Mouse (Mus musculus) bone marrow, adult 2 months (tissue): Measurements from ENCODE around the gene Bcl2l10. TPM values are rescaled to one million over a fixed set of nuclear protein-coding genes. Genes with fewer than 3 reads are reported as not detected.

Source experiments
- H3K27ac ChIP-seq: fragments of 200-500 bp; 2 replicates; pipeline ENCODE4 v1.5.1; 2012; ENCODE audit warnings: low read depth, mild to moderate bottlenecking, control low read depth, inconsistent platforms, low read length; ENCODE audit not compliant: control insufficient read depth, poor library complexity, insufficient read depth
- H3K4me1 ChIP-seq: fragments of 200-500 bp; 2 replicates; pipeline ENCODE4 v1.6.1; 2011; ENCODE audit warnings: low read length; ENCODE audit not compliant: control insufficient read depth, insufficient read depth
- H3K4me3 ChIP-seq: fragments of 200-500 bp; replicated peaks from 2 replicates; pipeline ENCODE3; 2011; ENCODE audit warnings: mild to moderate bottlenecking, low read depth, low read length, control low read depth; ENCODE audit not compliant: control insufficient read depth
- CTCF ChIP-seq: fragments of 200-500 bp; IDR thresholded peaks from 2 replicates; pipeline ENCODE4 v1.5.1; 2011; ENCODE audit warnings: low read length, control low read depth; ENCODE audit not compliant: control insufficient read depth, insufficient read depth
- POLR2A ChIP-seq: fragments of 200-500 bp; IDR thresholded peaks from 2 replicates; pipeline ENCODE4 v1.6.1; 2011; ENCODE audit warnings: low read depth, mild to moderate bottlenecking, control low read depth, low read length, borderline replicate concordance; ENCODE audit not compliant: control insufficient read depth
- WGBS: fragments of 180-500 bp; shearing (Covaris S2); methylation state at CpG from one replicate; pipeline ENCODE4 v1.1.7; 2018; 5-methylcytosine and 5-hydroxymethylcytosine counted together
- polyA plus RNA-seq: library from polyadenylated mRNA; stranded (reverse); fragments of >200 nt; gene quantifications from 2 replicates; pipeline ENCODE4 v1.2.4, GENCODE M21; 2011; ENCODE audit warnings: low replicate concordance; ENCODE audit not compliant: missing spikeins, insufficient read depth, insufficient read length

Gene Bcl2l10
- polyA plus RNA-seq, 1 experiment: not detected

DNA sequence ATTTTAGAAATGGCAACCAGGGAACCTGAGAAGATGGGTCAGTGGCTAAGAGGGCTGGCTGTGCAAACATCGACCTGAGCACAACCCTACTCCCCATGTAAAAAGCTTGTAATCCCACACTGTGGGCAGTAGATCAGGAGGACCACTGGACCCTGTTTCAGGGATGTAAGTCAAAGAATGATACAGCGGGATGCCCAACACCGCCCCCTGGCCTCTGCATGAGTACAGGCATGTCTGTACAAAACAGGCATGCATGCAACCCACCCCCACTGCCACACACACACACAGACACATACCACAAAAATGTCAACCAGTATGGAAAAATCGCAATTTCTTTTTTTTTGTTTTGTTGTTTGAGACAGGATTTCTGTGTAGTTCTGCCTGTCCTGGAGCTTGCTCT is 51.5 kb downstream of the Bcl2l10 start:
- Histone ChIP-seq H3K4me3 (no peak overlapping the region), H3K4me1 (peaks cover 3% of the 10 kb centered on the region), H3K27ac (no peak overlapping the region)
- WGBS: 82% methylated on average over 4 of the region's 4 CpGs
- TF ChIP-seq POLR2A (no peak), CTCF (peak; percentile 23; the same call in 1 of the 2 replicates)

DNA sequence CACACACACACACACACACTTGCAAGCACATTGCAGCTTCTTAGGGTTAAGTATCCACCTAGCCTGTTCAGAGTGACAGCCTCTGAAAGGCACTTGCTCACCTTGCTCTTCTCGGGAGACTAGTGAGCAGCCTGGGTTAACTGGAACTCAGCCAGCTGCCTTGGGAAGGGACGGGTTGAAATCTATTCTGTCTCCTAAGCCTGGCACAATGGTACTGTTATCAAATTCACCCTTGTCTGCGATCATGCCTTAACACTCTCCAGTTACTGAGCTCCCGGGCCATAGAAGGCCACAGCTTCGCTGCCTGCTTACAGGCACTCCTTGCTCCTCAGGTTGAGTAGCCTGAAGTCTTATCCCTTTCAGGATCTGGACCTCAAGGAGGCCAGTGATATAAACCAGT is 53.1 kb downstream of the Bcl2l10 start:
- Histone ChIP-seq H3K4me3 (no peak overlapping the region), H3K4me1 (peaks cover 3% of the 10 kb centered on the region), H3K27ac (no peak overlapping the region)
- 51% methylated on average over 5 of the region's 5 CpGs for WGBS
- TF ChIP-seq CTCF (no peak), POLR2A (no peak)

Other genes with a start within 250 kb of the Bcl2l10 start
- gene Myo5c, start 115.7 kb upstream of the Bcl2l10 start, polyA plus RNA-seq: 1.2 TPM in 1 of 2 replicates, not detected in the other
- 5.2 TPM in 1 of 2 replicates, not detected in the other for gene Gnb5, start 41.5 kb upstream of the Bcl2l10 start, polyA plus RNA-seq
- gene Mapk6, start 62.2 kb downstream of the Bcl2l10 start, polyA plus RNA-seq: 16.0 and 36.8 TPM in 2 replicates
- gene Leo1, start 93.8 kb downstream of the Bcl2l10 start, polyA plus RNA-seq: 14.4 and 22.5 TPM in 2 replicates
- 16.4 and 28.6 TPM in 2 replicates for gene Tmod3, start 211.9 kb downstream of the Bcl2l10 start, polyA plus RNA-seq